Mouse (Mus musculus) C2C12 (cell line): ENCODE results near the gene Eef2. TPM values are rescaled to one million over a fixed set of nuclear protein-coding genes. Genes with fewer than 3 reads are reported as not detected.
"Not testable (repeated sequence)": the region's sequence is repeated elsewhere in the genome, so short reads cannot be mapped to it uniquely, and the experiment has no call there.

ENCODE experiments used
- H3K27me3 ChIP-seq: one replicate; pipeline ENCODE4 v1.6.1; 2011; ENCODE audit not compliant: control insufficient read depth, insufficient read depth, insufficient read length
- H3K36me3 ChIP-seq: one replicate; pipeline ENCODE4 v1.6.1; 2011; ENCODE audit not compliant: control insufficient read depth, insufficient read depth
- H3K4me3 ChIP-seq: one replicate; pipeline ENCODE4 v1.5.1; 2011; ENCODE audit warnings: mild to moderate bottlenecking, control low read depth; ENCODE audit not compliant: poor library complexity, insufficient read depth, severe bottlenecking
- H3K79me2 ChIP-seq: one replicate; pipeline ENCODE4 v1.6.1; 2011; ENCODE audit not compliant: control insufficient read depth, insufficient read depth
- H3K79me3 ChIP-seq: one replicate; pipeline ENCODE4 v1.6.1; 2011; ENCODE audit warnings: low read depth, control low read depth
- H3ac ChIP-seq: one replicate; pipeline ENCODE3; 2011; ENCODE audit warnings: low read depth; ENCODE audit not compliant: control insufficient read depth, insufficient read length
- CEBPB ChIP-seq: IDR thresholded peaks from one replicate; pipeline ENCODE4 v1.6.1; 2011; ENCODE audit warnings: low read depth, mild to moderate bottlenecking, control low read depth, moderate library complexity
- CTCF ChIP-seq: IDR thresholded peaks from one replicate; pipeline ENCODE4 v1.5.1; 2011; ENCODE audit not compliant: control insufficient read depth, insufficient read depth, insufficient read length
- FOSL1 ChIP-seq: IDR thresholded peaks from one replicate; pipeline ENCODE4 v1.8.0; 2011; ENCODE audit warnings: mild to moderate bottlenecking, low read length; ENCODE audit not compliant: poor library complexity, insufficient read depth, severe bottlenecking
- MAX ChIP-seq: IDR thresholded peaks from one replicate; pipeline ENCODE4 v1.6.1; 2011; ENCODE audit warnings: mild to moderate bottlenecking, control low read depth
- MYOD1 ChIP-seq: IDR thresholded peaks from one replicate; pipeline ENCODE4 v1.6.1; 2011; ENCODE audit warnings: low read depth; ENCODE audit not compliant: control insufficient read depth, insufficient read length
- MYOG ChIP-seq: IDR thresholded peaks from one replicate; pipeline ENCODE4 v1.6.1; 2011; ENCODE audit not compliant: control insufficient read depth, insufficient read length; ENCODE audit errors: extremely low read depth
- USF1 ChIP-seq: IDR thresholded peaks from one replicate; pipeline ENCODE4 v1.6.1; 2011; ENCODE audit warnings: low read depth, mild to moderate bottlenecking, control low read depth, moderate library complexity
- polyA plus RNA-seq: library from polyadenylated mRNA; unstranded; fragments of >200 nt; fragmentation: generic; extraction: Trizol; gene quantifications from one replicate; pipeline ENCODE4 v1.2.1, GENCODE M21; 2012; ENCODE audit warnings: missing spikeins

The Eef2 gene
- polyA plus RNA-seq, 1 experiment: 2,537 TPM

DNA sequence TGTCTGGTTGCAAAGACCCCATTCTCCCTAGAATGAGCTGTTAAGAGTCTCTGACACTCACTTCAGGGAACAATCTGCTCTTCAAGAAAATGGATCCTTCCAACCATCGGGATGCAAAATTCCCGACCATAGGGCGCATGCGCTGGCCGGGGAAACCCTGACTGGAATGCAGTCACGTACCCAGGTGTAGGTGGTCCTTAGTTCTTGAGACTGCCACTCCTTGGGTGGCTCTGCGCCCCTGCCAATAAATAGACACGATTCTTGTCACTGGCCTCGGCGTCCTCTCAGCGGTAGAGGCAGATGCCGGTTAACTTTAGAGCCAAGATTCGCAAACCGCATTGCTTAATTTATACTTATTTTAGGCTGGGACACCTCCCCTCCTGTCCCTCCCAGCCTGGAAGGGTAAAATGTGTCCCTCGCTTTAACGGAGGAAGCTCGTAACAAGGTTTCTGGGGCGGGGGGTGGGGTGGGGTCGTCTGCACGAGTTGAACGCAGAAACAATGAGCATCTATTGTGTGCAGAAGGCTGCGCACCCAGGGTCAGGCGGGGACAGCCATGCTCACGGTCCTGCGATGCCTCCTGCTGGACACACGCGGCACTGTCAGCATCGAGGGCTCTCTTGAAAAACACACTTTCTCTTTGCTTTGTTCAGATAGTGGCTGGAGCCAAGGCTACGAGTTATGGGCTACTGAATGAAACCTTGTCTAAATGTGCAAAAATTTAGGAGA, 1.6 kb upstream of the Eef2 start:
- Histone ChIP-seq H3K79me3 (peaks cover 34% of the 10 kb centered on the region), H3K4me3 (no peak overlapping the region), H3K36me3 (peaks cover 28% of the 10 kb centered on the region), H3K79me2 (peaks cover 35% of the 10 kb centered on the region), H3K27me3 (no peaks in the 10 kb centered on the region), H3ac (peak overlapping the region; percentile 7)
- TF ChIP-seq FOSL1: no peak
- no peak for TF ChIP-seq MYOG
- peak; percentile 81 for TF ChIP-seq MAX
- TF ChIP-seq CTCF: peak; percentile 97

DNA sequence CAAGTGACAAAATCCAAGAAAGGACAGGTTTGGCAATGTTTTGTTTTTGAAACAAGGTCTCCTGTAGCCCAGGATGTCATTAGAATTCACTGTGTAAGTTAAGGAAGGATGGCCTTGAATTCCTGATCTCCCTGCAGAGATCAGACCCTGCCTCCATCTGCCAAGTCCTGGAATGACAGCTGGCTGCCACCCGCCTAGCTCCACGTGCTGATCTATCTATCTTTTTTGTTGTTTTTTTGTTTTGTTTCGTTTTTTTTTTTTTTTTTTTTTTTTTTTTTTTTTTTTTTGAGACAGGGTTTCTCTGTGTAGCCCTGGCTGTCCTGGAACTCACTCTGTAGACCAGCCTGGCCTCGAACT, 1.1 kb upstream of the Eef2 start:
- H3K79me2 ChIP-seq: peaks cover 40% of the 10 kb centered on the region
- peaks cover 33% of the 10 kb centered on the region for H3K36me3 ChIP-seq
- not testable (repeated sequence) for H3ac ChIP-seq, H3K4me3 ChIP-seq, H3K27me3 ChIP-seq
- H3K79me3 ChIP-seq: peaks cover 39% of the 10 kb centered on the region

DNA sequence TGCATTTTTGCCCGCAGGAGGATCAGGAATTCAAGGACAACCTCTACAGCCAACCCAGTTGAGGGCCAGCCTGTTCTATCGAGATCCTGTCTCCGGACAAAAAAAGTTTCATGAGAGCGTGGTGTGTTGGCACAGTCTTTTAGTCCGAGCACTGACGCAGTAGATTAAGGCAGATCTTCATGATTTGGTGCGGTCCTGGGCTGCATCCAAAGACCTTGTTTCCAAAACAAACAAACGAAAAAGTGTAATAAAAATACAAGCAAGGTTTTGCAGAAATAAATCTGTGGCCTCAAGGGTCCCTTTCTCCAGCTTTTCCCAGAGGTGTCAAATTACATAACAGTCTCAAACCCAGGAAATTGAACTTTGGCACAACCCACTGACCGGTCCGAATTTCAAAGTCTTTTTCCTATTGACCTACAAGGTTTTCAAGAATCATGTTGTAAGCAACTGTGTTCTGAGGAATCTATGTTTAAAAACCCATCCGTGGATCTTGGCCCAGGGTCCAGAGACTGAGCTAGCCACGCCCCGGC, 430 bp upstream of the Eef2 start:
- no peak for TF ChIP-seq MYOD1
- no peak for TF ChIP-seq USF1
- H3K36me3 ChIP-seq: peaks cover 40% of the 10 kb centered on the region
- H3K27me3 ChIP-seq: no peaks in the 10 kb centered on the region
- no peak overlapping the region for H3ac ChIP-seq
- H3K79me3 ChIP-seq: peaks cover 45% of the 10 kb centered on the region
- peak overlapping the region; percentile 26 for H3K4me3 ChIP-seq
- peaks cover 47% of the 10 kb centered on the region for H3K79me2 ChIP-seq

DNA sequence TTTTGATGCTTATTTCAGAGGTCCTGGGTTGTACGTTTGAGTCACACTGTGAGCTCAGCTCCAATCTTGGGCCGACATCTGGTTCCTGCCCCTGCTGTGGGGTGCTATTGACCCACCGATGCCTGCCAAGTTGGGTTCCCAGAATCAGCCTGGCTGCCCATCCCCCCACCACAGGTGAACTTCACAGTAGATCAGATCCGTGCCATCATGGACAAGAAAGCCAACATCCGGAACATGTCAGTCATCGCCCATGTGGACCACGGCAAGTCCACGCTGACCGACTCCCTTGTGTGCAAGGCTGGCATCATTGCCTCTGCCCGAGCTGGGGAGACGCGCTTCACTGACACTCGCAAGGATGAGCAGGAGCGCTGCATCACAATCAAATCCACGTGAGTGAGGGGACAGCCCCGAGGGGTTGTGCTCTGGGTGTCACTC, 1.1 kb downstream of the Eef2 start:
- peaks cover 54% of the 10 kb centered on the region for H3K36me3 ChIP-seq
- no peaks in the 10 kb centered on the region for H3K27me3 ChIP-seq
- peaks cover 56% of the 10 kb centered on the region for H3K79me2 ChIP-seq
- peak overlapping the region; percentile 95 for H3K4me3 ChIP-seq
- H3ac ChIP-seq: peak overlapping the region; percentile 99
- H3K79me3 ChIP-seq: peaks cover 48% of the 10 kb centered on the region
- TF ChIP-seq CTCF (no peak), MYOD1 (no peak), MYOG (no peak), FOSL1 (no peak), MAX (peak; percentile 36)

DNA sequence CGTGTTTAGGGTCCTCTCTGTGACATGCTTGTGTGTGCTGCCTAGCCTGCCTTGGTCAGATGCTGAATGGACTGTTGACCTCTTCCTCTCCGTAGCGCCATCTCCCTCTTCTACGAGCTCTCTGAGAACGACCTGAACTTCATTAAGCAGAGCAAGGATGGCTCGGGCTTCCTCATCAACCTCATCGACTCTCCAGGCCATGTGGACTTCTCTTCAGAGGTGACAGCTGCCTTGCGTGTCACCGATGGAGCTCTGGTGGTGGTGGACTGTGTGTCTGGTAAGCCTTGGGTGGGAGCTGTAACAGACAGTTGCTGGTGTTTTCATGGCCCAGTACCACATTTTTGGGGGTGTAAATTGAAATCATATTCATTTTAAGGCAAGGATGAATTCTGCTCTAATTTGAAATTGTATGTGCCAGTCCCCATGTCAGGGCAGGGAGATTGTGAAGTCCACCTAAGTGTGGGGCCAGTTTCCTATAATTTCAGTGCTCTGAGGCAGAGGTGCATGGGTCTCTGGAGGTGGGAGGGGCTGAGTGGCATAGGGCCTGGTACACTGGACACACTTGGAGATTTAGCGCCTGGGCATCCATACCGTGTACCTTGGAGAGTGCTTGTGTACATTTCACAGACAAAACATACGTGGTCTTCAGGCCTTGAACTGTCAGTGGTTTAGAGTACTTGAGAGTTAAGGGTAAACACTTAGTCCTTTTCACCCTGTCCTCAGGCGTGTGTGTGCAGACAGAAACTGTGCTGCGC, 1.7 kb downstream of the Eef2 start:
- Histone ChIP-seq H3K4me3 (peak overlapping the region; percentile 95), H3K79me3 (peaks cover 48% of the 10 kb centered on the region), H3K36me3 (peaks cover 54% of the 10 kb centered on the region), H3ac (peak overlapping the region; percentile 99), H3K79me2 (peaks cover 56% of the 10 kb centered on the region), H3K27me3 (no peaks in the 10 kb centered on the region)
- no peak for TF ChIP-seq CEBPB
- TF ChIP-seq CTCF: no peak
- TF ChIP-seq USF1: no peak
- no peak for TF ChIP-seq MYOG
- no peak for TF ChIP-seq MYOD1
- no peak for TF ChIP-seq FOSL1
- TF ChIP-seq MAX: no peak

DNA sequence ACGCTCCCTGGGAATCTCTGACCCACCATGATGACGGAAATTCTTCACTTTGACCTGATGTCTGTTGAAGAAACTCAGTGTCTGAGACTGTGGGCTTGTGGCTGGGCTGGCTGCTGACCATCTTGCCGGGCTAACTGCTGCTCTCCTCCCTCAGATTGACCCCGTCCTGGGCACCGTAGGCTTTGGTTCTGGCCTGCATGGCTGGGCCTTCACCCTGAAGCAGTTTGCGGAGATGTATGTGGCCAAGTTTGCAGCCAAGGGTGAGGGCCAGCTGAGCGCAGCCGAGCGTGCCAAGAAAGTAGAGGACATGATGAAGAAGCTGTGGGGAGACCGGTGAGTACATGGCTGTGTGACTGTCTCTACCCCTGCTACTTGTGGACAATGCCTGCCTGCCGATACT, 2.5 kb downstream of the Eef2 start:
- Histone ChIP-seq H3K79me3 (peaks cover 49% of the 10 kb centered on the region), H3K36me3 (peaks cover 54% of the 10 kb centered on the region), H3K27me3 (no peaks in the 10 kb centered on the region), H3K79me2 (peaks cover 64% of the 10 kb centered on the region), H3K4me3 (peak overlapping the region; percentile 95), H3ac (peak overlapping the region; percentile 99)
- TF ChIP-seq FOSL1: no peak
- TF ChIP-seq USF1: no peak
- no peak for TF ChIP-seq MAX
- no peak for TF ChIP-seq MYOG
- no peak for TF ChIP-seq MYOD1
- TF ChIP-seq CTCF: no peak
- TF ChIP-seq CEBPB: no peak
